Mouse (Mus musculus): ENCODE measurements around the gene Babam1. TPM values are rescaled to one million over a fixed set of nuclear protein-coding genes. Genes with fewer than 3 reads are reported as not detected.

Gene Babam1
- polyA plus RNA-seq (2012; ENCODE audit: insufficient read depth, insufficient read length, missing spikeins), result 75.8 and 89.1 TPM in 2 replicates

DNA sequence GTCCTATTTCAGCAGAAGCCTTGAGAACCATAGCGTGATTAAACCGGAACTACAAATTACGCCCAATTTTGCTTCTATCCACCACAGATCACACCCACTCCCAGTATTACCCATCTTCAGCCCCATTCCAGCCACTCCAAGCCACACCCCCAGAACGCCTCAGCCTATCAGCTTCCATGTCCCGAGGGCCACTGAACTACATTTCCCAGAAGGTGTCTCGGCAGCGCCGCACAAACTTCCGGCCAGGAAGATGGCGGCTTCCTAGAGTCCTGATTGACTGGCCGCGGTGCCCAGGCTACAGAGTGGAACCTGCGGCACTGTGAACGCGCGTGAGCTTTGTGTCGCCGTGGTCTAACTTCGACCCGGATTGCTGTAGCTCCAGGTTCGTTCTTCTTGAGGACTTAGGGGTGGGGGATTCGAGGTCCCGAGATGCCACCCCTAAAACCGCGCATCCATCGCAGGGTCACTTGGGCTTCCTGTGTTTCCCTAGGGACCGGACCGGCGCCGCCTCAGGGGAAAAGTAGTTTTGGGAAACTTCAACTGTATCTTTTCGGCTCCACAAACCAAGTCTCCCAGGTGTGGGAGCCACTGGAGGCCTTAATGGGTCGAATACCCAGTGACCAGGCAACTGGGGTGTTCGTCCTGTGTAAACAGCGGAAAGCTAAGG is at the start of gene Babam1:
Babam1 (plus strand) TSS at position 223 of the 667 bp plus-strand sequence.
- TF ChIP-seq POLR2A (IDR thresholded peaks at IDR 0.05; ENCODE audit: borderline replicate concordance, low read depth, low read length) (no peak), CTCF (IDR thresholded peaks at IDR 0.05; ENCODE audit: low read depth, low read length) (no peak)
- Histone ChIP-seq H3K27ac (ENCODE audit: insufficient read depth, low read depth, low read length) (peak within 1 kb of the TSS; percentile 44), H3K4me3 (ENCODE audit: insufficient read depth, low read length) (peak within 1 kb of the TSS; percentile 89), H3K4me1 (ENCODE audit: control insufficient read depth, insufficient read depth, low read length) (peaks cover 8% of the 10 kb centered on the region)

DNA sequence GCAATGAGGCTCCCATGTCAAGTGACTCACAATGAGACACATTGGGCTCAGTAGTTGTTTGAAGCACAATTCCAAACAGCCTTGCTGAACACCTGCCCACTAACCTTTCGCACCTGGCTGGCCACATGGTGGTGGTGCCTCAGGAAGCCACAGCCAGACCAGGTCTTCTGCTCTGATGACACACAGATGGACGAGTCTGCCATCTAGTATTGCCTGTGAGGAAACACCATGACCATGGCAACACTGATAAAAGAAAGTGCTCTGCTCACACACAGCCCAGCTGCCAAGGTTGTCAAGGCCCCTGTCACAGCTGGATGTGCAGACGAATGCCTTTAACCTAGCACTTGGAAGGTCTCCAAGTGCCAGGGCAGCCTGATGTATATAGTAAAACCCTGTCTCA is 45.5 kb upstream of the Babam1 start:
- no peak overlapping the region for H3K4me3 ChIP-seq (ENCODE audit: insufficient read depth, low read length)
- TF ChIP-seq CTCF (IDR thresholded peaks at IDR 0.05; ENCODE audit: low read depth, low read length) (no peak), POLR2A (IDR thresholded peaks at IDR 0.05; ENCODE audit: borderline replicate concordance, low read depth, low read length) (no peak)
- peaks cover 5% of the 10 kb centered on the region for H3K4me1 ChIP-seq (ENCODE audit: control insufficient read depth, insufficient read depth, low read length)
- H3K27ac ChIP-seq (ENCODE audit: insufficient read depth, low read depth, low read length), result no peak overlapping the region

DNA sequence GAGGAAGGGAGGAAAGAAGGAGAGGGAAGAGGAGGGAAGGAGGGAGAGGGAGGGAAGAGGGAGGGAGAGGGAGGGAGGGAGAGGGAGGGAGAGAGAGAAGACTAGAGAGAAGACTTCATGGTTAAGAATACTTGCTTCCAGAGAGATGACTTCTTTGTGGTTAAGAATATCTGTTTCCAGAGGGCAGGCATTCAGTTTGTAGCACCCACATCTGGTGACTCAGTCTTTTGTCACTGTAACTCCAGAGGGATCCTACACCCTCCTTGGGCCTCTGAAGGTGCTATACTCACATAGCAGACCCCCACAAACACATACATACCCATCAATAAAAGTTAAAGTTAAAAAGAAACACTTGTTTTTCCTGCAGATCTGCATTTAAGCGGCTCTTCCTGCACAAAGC is 45.1 kb upstream of the Babam1 start:
- Histone ChIP-seq H3K4me3 (ENCODE audit: insufficient read depth, low read length) (no peak overlapping the region), H3K27ac (ENCODE audit: insufficient read depth, low read depth, low read length) (no peak overlapping the region), H3K4me1 (ENCODE audit: control insufficient read depth, insufficient read depth, low read length) (peaks cover 1% of the 10 kb centered on the region)
- TF ChIP-seq POLR2A (IDR thresholded peaks at IDR 0.05; ENCODE audit: borderline replicate concordance, low read depth, low read length) (no peak), CTCF (IDR thresholded peaks at IDR 0.05; ENCODE audit: low read depth, low read length) (no peak)

DNA sequence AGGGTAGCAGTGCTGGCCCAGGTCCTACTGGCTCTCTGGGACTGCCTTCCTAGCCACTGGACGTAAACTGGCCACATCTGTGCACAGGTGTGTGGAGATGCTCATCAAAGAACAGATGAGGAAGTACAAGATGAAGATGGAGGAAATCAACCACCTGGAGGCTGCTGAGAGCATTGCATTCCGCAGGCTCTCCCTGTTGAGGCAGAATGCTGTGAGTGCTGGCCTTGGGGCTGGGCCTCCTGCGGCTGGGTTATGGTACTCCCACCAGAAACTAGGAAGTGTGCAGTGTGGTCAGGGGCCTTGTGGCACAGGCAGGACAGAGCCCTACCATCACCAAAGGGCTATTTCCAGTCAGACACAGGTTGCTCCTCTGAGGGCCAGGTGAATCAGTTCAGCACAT is 38.6 kb upstream of the Babam1 start:
- no peak for TF ChIP-seq CTCF (IDR thresholded peaks at IDR 0.05; ENCODE audit: low read depth, low read length)
- no peak for TF ChIP-seq POLR2A (IDR thresholded peaks at IDR 0.05; ENCODE audit: borderline replicate concordance, low read depth, low read length)

DNA sequence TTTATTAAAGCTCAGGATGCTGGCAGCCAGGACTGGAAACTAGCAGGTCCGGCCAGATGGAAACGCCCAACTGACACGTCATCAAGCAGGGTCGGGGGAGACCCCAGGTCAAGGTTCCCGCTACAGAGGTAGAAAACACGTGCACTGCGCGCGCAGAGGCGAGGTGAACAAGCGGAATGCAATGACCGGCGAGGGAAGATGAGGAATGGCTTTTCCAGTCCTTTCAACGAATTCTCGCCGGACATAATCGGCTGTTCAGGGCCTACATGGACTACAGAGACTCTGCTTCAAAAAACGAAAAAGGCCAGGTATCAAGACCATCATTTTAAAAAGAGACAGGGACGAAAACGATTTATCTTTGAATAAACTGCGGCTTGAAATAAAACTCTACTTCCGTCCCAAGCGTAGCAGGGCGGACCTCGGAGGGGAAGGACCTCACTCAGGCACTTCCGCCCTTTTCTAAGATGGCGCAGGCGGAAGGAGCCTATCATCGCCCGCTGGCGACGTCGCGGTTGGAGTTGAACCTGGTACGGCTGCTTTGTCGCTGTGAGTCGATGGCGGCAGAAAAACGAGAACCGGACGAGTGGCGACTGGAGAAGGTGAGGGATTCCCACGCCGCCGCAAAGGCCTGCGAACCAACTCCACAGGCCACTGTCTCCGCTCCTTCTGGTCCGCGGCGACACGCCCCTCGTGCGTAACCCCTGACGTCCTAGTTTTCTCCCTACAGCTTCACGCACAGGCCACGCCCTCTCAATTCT is 29.7 kb upstream of the Babam1 start, which contains the start of gene Use1:
Use1 (plus strand) TSS at position 78 of the 758 bp plus-strand sequence.
- Histone ChIP-seq H3K4me3 (ENCODE audit: insufficient read depth, low read length) (peak within 1 kb of the TSS; percentile 82), H3K27ac (ENCODE audit: insufficient read depth, low read depth, low read length) (peak within 1 kb of the TSS; percentile 97), H3K4me1 (ENCODE audit: control insufficient read depth, insufficient read depth, low read length) (peaks cover 29% of the 10 kb centered on the region)
- TF ChIP-seq POLR2A (IDR thresholded peaks at IDR 0.05; ENCODE audit: borderline replicate concordance, low read depth, low read length) (no peak), CTCF (IDR thresholded peaks at IDR 0.05; ENCODE audit: low read depth, low read length) (no peak)

More for the DNA sequence above, 38.6 kb upstream of the Babam1 start:
- Histone ChIP-seq H3K4me3 (ENCODE audit: insufficient read depth, low read length) (no peak overlapping the region), H3K4me1 (ENCODE audit: control insufficient read depth, insufficient read depth, low read length) (no peaks in the 10 kb centered on the region), H3K27ac (ENCODE audit: insufficient read depth, low read depth, low read length) (no peak overlapping the region)

DNA sequence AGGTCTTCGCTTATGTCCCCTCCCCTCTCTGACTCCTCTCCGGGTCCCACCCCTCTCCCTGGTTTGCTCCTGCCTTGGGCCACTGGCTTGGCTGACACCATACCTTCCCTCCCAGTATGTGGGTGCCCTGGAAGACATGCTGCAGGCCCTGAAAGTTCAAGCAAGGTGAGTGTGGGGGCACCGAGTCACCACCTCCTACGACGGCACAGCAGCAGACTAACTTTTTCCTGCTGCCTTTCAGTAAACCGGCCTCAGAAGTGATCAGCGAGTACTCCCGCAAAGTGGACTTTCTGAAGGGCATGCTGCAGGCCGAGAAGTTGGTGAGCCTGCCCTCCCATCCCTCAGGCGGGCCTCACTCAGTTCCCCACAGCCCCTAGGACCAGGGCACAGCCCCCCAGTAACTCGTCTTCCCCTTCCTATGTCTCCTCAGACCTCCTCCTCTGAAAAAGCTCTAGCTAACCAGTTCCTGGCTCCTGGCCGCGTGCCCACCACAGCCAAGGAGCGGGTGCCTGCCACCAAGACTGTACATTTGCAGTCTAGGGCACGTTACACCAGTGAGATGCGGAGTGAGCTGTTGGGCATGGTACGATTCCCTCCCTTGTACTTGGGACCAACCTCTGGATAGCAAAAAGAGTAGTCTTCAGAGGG is 29.0 kb upstream of the Babam1 start:
- Histone ChIP-seq H3K27ac (ENCODE audit: insufficient read depth, low read depth, low read length) (peak overlapping the region; percentile 97), H3K4me1 (ENCODE audit: control insufficient read depth, insufficient read depth, low read length) (peaks cover 35% of the 10 kb centered on the region), H3K4me3 (ENCODE audit: insufficient read depth, low read length) (peak overlapping the region; percentile 82)
- no peak for TF ChIP-seq POLR2A (IDR thresholded peaks at IDR 0.05; ENCODE audit: borderline replicate concordance, low read depth, low read length)
- TF ChIP-seq CTCF (IDR thresholded peaks at IDR 0.05; ENCODE audit: low read depth, low read length), result 0 out of 2 replicates have a peak, but pooled peaks have one; percentile 9

DNA sequence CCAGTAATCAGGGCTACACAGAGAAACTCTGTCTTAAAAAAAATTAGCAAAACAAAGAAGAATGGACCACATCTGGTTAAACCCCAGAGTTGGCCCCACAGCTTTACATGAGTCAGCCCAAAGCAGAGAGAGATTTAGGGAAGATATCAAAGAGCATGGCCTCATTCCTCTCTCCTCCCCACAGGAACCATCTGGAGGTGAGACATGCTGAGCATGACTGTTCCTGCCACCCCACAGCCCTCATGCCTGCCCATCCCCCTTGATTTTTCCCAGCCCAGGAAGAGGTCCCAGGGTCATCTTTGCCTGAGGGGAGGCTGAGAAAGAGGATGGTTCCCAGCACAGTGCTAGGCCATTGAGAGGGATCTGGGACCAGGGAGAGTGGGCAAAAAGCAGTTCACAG is 28.3 kb upstream of the Babam1 start:
- peak overlapping the region; percentile 82 for H3K4me3 ChIP-seq (ENCODE audit: insufficient read depth, low read length)
- TF ChIP-seq POLR2A (IDR thresholded peaks at IDR 0.05; ENCODE audit: borderline replicate concordance, low read depth, low read length), result no peak
- TF ChIP-seq CTCF (IDR thresholded peaks at IDR 0.05; ENCODE audit: low read depth, low read length), result no peak
- H3K4me1 ChIP-seq (ENCODE audit: control insufficient read depth, insufficient read depth, low read length), result peaks cover 36% of the 10 kb centered on the region
- H3K27ac ChIP-seq (ENCODE audit: insufficient read depth, low read depth, low read length), result peak overlapping the region; percentile 97

DNA sequence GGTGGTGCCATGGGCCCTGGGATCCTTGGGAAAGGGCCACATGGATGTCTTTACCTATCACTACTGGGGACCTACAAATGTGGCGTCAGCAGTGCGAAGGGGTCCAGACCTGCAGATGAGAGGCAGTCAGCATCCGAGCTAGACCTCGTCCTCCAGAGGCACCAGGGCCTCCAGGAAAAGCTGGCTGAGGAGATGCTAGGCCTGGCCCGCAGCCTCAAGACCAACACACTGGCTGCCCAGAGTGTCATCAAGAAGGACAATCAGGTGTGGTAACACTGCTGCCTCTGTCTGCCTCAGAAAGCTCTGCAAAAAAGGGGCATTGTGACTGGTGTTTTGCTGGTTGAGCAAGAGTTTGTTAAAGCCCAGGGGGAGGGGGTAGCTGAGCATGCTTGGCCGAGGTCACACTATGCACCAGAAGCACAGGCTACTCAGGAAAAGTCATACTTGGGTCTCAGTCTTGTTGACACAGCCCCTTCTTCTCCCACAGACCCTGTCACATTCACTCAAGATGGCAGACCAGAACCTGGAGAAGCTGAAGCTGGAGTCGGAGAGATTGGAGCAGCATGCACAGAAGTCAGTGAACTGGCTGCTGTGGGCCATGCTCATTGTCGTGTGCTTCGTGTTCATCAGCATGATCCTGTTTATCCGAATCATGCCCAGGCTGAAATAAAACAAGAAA is 27.5 kb upstream of the Babam1 start:
- peaks cover 36% of the 10 kb centered on the region for H3K4me1 ChIP-seq (ENCODE audit: control insufficient read depth, insufficient read depth, low read length)

DNA sequence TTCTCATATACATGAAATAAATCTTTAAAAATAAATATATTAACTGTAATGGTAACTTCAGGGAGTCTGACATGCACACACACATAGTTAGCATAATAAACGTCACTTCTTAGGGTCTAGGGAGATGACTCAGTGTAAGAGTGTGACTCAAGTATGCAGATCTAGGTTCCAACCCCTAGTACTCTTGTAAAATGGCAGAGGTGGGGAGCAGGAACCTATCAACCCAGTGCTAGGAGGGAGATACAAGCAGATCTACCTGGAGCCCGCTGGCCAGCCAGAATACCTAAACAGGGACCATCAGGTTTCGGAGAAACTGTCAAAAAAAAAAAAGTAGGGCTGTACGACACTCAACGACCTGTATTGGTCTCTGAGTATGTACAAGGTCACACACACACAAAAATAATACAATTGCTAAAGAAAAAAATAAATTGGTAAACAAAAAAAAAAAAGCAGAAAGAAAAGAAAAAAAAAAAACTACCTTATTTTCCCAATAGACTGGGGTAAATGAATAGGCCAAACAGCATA is 25.9 kb upstream of the Babam1 start:
- H3K4me1 ChIP-seq (ENCODE audit: control insufficient read depth, insufficient read depth, low read length), result peaks cover 36% of the 10 kb centered on the region
- H3K4me3 ChIP-seq (ENCODE audit: insufficient read depth, low read length), result peak overlapping the region; percentile 43
- peak overlapping the region; percentile 65 for H3K27ac ChIP-seq (ENCODE audit: insufficient read depth, low read depth, low read length)
- TF ChIP-seq POLR2A (IDR thresholded peaks at IDR 0.05; ENCODE audit: borderline replicate concordance, low read depth, low read length) (no peak), CTCF (IDR thresholded peaks at IDR 0.05; ENCODE audit: low read depth, low read length) (no peak)

More for the DNA sequence above, 27.5 kb upstream of the Babam1 start:
- peak overlapping the region; percentile 82 for H3K4me3 ChIP-seq (ENCODE audit: insufficient read depth, low read length)
- H3K27ac ChIP-seq (ENCODE audit: insufficient read depth, low read depth, low read length), result peak overlapping the region; percentile 97
- TF ChIP-seq CTCF (IDR thresholded peaks at IDR 0.05; ENCODE audit: low read depth, low read length) (no peak), POLR2A (IDR thresholded peaks at IDR 0.05; ENCODE audit: borderline replicate concordance, low read depth, low read length) (no peak)
